Comparison of ENCODE assay signal across 7 mouse cellular contexts in genomic region chr17:6601204-6601911, GRCm38 (mm10). TPM values are rescaled to one million over a fixed set of nuclear protein-coding genes. Genes with fewer than 3 reads are reported as not detected.
DNase-seq lines count a peak whose midpoint lies in the region; ATAC-seq and TF ChIP-seq lines count a peak whose summit lies in the region.
"Not testable (repeated sequence)": the region's sequence is repeated elsewhere in the genome, so short reads cannot be mapped to it uniquely, and the experiment has no call there.

Gene Dynlt1c (plus strand): TSS chr17:6601671.

- not testable (repeated sequence) for H3K36me3 ChIP-seq in intestine, embryonic 15.5 days; midbrain, embryonic 11.5 days (ENCODE audit: control insufficient read depth, insufficient read depth, low read length); small intestine, adult 2 months (ENCODE audit: control insufficient read depth, insufficient read depth, low read length)

- DNase-seq in adrenal gland, adult 18-20 months (ENCODE audit: low spot score in 2 of 2) = peak; percentile 60 to 62
- DNase-seq in embryo, embryonic 11 days = peak; percentile 89
- DNase-seq in gastrocnemius, postnatal 25 days = peak; percentile 86
- DNase-seq in left cerebral cortex, postnatal 4 days = peak; percentile 82
- DNase-seq in midbrain, embryonic 11.5 days (ENCODE audit: low spot score, missing footprints) = peak; percentile 95

- 0 out of 2 replicates have a peak within 1 kb of the TSS, but pooled peaks have one; percentile 58 for H3K27ac ChIP-seq in intestine, embryonic 15.5 days
- H3K27ac ChIP-seq in midbrain, embryonic 11.5 days (ENCODE audit: low read depth, low read length) = not testable (repeated sequence)
- peak within 1 kb of the TSS; percentile 88 for H3K27ac ChIP-seq in small intestine, adult 2 months (ENCODE audit: insufficient read depth, low read depth, low read length)

- H3K27me3 ChIP-seq in intestine, embryonic 15.5 days (replicated peaks); midbrain, embryonic 11.5 days (ENCODE audit: control insufficient read depth, insufficient read depth, low read length); small intestine, adult 2 months (ENCODE audit: control insufficient read depth, insufficient read depth, low read length): not testable (repeated sequence)

- intact Hi-C loops in left cerebral cortex, postnatal 4 days (cut with DNase I) = not testable (repeated sequence)

- peak within 1 kb of the TSS; percentile 29; the same call in 1 of the 2 replicates for H3K4me3 ChIP-seq in intestine, embryonic 15.5 days (replicated peaks)
- peak within 1 kb of the TSS; percentile 22; the same call in 1 of the 2 replicates for H3K4me3 ChIP-seq in midbrain, embryonic 11.5 days (ENCODE audit: low read depth, low read length)
- H3K4me3 ChIP-seq in small intestine, adult 2 months (ENCODE audit: low read depth, low read length) = peak within 1 kb of the TSS; percentile 45

- WGBS in intestine, embryonic 15.5 days = 10% methylated on average over 31 of the region's 40 CpGs
- WGBS in midbrain, embryonic 11.5 days = 12% methylated on average over 23 of the region's 40 CpGs
- WGBS in small intestine, adult 2 months = 2% methylated on average over 34 of the region's 40 CpGs

- ATAC-seq in intestine, embryonic 15.5 days = peak; percentile 98
- ATAC-seq in midbrain, embryonic 11.5 days (ENCODE audit: low FRiP score) = peak; percentile 98

- H3K9ac ChIP-seq in intestine, embryonic 15.5 days; midbrain, embryonic 11.5 days (ENCODE audit: low read length): not testable (repeated sequence)

- H3K4me1 ChIP-seq in intestine, embryonic 15.5 days (replicated peaks); midbrain, embryonic 11.5 days (ENCODE audit: control insufficient read depth, insufficient read depth, low read length); small intestine, adult 2 months (ENCODE audit: control insufficient read depth, insufficient read depth, insufficient read length, low read length): not testable (repeated sequence)

- not testable (repeated sequence) for H3K9me3 ChIP-seq in intestine, embryonic 15.5 days; midbrain, embryonic 11.5 days (ENCODE audit: control insufficient read depth, low read length)

- not testable (repeated sequence) for TF ChIP-seq CTCF in small intestine, adult 2 months (IDR thresholded peaks at IDR 0.05; ENCODE audit: extremely low read depth, insufficient read length, insufficient replicate concordance, low read depth, low read length)

- TF ChIP-seq POLR2A in small intestine, adult 2 months (IDR thresholded peaks at IDR 0.05; ENCODE audit: low read depth, low read length) = peak; percentile 46; the same call in 1 of the 2 replicates

- H3K4me2 ChIP-seq in intestine, embryonic 15.5 days (replicated peaks) = peak within 1 kb of the TSS; percentile 46; the same call in 1 of the 2 replicates
- H3K4me2 ChIP-seq in midbrain, embryonic 11.5 days = peak within 1 kb of the TSS; percentile 26; the same call in 1 of the 2 replicates

RNA-seq across cellular contexts. Expression of gene Dynlt1c, which starts in this region (rescaled TPM):
- total RNA-seq in adrenal gland, adult 18-20 months (2021) = 1 to 10 TPM; 7.9 to 8.8 TPM
- total RNA-seq in gastrocnemius, postnatal 25 days (2021) = 1 to 10 TPM; 2.0 to 2.8 TPM
- 30.2 and 38.1 TPM in 2 replicates for polyA plus RNA-seq in intestine, embryonic 15.5 days (2015; fragmentation: Nextera tagmentation; extraction: Ambion mirVana)
- 10 to 100 TPM; 37.8 to 45.8 TPM for total RNA-seq in left cerebral cortex, postnatal 4 days (2021)
- 32.5 and 33.3 TPM in 2 replicates for polyA plus RNA-seq in midbrain, embryonic 11.5 days (2014; fragmentation: Nextera tagmentation; extraction: Ambion mirVana)
- polyA plus RNA-seq in small intestine, adult 2 months (2012; rRNA removed) = 2.5 and 6.7 TPM in 2 replicates
